Mouse (Mus musculus): ENCODE measurements at regions not wholly inside any gene's neighbourhood (a gene's known extent, or its start where the extent isn't known, plus 50 kb on each side); places are given as distances from the start of the nearest gene placed in this dataset.

GRCm38 (mm10) chr3:63638572-63638971 lies 154.9 kb upstream of the Gm34302 start:
- DNase-seq (ENCODE audit: low spot score in 2 of 2) = no peak

GRCm38 (mm10) chr3:63637913-63638312 lies 154.2 kb upstream of the Gm34302 start:
- no peak for DNase-seq (ENCODE audit: low spot score in 2 of 2)

DNA sequence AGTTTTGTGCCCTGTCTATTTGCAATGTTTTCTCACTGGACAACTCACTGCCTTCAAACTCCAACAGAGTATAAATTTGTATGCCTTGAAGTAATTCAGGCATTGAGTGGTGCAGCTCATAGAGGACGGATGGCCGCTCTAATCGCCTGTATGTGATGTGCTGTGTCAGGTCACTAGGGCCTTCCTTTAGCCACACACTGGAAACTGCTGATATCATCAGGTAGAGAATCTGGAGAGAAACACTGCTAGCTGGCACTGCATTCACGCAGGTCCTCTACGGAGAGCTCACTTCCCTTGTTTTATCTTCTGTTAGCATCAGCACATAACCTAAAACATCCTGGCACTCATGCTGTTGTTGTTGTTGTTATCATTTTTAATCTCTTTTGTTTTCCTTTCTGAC lies 144.0 kb upstream of the Gm34302 start:
- no peak for DNase-seq (ENCODE audit: low spot score in 2 of 2)

DNA sequence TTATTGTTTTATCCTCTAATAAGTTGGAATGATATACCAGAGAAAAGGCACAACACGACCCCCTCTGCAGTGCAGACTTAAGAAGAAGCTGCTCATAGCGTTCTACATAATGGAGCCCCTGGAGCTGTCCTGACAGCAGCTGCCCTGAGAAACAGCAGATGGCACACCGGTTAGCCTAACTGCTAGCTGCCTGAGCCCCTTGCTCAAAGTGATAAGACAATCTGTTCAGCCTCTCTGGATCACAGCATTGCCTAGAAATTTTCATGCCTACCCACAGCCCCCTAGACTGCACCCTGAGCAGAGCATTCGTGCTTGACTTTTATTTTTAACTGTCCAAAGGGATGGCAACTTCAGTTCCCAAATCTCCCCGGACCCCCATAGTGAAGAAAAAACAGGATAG lies 132.4 kb upstream of the Gm34302 start:
- DNase-seq (ENCODE audit: low spot score in 2 of 2) = no peak

DNA sequence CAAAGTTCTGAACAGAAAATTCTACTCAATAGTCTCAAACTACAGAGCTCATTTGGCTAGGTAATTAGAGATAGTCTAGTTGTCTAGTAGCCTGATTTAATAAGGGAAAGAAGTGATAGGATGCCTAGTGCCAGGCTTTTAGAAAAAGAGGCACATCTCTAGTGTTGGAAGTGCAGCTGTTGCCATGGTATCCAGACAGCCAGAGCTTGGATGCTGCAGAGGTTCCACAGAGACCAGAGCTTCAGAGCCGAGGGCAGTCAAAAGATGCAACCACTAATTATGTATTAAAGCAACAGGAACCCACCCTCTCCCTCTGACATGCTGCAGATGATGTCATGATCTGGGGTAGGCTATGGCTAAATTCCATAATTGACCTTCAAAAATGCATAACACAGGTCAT lies 130.0 kb upstream of the Gm34302 start:
- peak in 1 of 2 experiments; percentile 12 for DNase-seq (ENCODE audit: low spot score in 2 of 2)

DNA sequence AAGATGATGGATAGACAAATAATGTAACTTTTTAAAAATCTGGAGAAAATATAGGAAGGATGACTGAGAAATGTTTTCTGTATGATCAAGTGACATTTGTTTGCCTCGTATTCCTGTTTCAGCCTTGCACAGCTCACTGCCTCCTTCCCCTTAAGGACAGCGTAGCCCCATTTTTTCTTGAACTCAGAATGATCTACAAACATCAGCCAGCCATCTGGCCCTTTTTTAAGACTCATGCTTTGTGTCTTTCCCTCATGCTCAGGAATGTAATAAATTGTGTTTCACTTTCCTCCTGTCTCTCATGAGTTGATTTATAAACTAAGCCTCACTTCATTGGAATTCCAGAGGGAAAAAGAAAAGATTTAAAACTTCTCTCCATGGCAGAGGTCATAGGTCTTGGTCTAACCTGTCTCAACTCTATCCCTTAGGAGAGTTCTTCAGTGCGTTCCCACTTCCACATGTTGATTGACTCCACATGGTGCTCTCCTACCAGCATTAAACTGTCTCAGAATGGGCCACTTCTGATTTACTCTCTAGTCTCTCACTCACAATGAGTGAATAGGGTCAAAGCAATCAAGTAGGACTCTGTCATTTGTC lies 129.2 kb upstream of the Gm34302 start:
- no peak for DNase-seq (ENCODE audit: low spot score in 2 of 2)

- DNase-seq (ENCODE audit: low spot score in 2 of 2) = no peak
Measured at GRCm38 (mm10) chr3:63610113-63610919, 126.6 kb upstream of the Gm34302 start.

DNA sequence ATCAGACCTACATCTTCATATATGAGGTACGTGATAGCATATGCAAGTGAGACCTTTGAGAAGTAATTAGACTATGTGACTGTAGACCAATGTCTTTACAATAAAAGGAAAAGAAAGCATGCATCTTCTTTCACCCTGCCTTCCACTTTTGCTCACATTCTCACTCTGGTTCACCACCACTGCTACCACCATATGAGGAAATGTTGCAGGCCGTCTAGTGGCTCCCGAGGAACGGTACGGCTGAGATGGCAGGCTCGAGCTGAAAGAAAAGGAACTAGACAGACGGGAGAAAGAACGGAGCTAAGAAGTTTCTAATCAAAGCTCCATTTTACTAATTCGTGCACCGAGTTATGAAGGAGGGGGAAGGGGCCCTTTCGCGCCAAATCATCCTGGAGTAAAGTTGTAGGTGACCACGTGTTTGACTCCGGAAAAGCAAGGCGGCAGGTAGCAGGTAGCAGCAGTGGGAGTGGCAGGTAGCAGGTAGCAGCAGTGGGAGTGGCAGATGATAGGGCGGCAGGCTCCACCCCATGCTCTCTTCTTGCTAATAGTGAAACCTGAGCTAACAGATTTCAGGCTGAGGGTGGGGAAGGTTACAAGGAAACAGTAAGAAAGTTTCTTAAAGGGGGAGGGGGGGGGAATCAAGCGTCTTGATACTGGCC lies 125.9 kb upstream of the Gm34302 start:
- DNase-seq (ENCODE audit: low spot score in 2 of 2) = no peak

DNA sequence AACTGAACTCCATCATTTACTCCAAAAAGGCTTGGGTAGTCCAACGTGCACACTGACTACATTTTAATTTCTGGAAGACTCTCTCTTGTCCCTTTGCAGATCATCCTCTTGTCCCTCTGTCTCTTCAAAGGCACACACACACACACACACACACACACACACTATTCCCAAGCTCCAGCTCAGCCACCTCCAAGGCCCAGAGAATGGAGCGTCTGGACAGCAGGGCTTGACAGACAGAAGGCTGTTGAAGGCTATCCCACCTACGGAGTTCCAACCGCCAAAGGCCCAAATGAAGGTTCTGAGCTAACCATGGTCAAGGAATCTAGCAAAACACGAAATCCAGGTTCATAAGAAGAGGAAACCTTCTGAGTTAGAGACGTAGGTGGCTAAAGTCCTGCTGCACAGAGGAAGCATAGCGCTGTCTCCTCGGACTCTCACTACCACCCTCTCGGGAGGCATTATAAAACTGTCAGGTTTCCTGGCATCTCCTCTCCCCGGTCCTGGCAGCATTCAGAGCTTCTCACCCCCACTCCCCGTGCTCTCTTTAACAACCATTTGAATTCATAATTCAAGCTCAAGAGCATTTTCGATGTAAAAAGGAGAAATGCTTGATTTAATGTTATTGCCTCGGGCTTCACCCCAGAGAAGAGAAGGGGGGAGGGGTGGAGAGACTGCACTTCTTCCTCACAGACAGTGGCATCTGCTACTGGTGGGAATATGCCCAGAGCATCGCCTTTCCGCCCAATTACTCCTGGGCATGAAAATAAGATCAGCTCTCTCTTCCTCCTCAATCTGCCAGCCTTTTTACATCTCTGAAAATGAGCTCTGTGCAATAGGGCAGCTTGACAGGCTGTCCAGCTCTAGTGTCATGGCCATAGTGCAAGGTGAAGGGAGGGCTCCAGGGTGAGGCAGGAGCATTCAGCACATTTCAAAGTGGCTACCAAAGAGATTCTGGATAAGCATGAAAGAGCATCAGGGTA lies 99.3 kb upstream of the Gm34302 start:
- no peak for DNase-seq (ENCODE audit: low spot score in 2 of 2)

DNA sequence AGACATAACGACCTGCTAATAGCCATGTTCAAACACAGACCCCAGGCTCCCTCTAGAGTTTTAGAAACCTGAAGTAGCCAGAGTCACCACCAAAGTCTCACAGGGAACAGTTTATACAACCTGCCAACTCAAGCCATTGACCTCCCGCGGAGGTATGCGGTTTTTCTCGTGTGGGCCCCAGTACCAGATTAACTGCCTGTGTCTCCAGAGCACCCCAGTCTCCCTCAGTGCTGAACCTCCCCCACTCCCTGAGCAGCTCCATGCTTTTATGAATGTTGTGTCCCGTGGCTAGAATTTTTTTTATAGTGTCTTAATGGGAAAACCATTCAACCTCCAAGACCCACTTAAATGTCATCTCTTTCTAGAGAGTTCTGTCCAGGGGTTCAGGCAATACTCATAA lies 98.5 kb upstream of the Gm34302 start:
- DNase-seq (ENCODE audit: low spot score in 2 of 2) = no peak

GRCm38 (mm10) chr3:63570607-63571353 lies 87.1 kb upstream of the Gm34302 start:
- DNase-seq (ENCODE audit: low spot score in 2 of 2) = peak; percentile 62 to 78

GRCm38 (mm10) chr3:63570082-63570481 lies 86.4 kb upstream of the Gm34302 start:
- DNase-seq (ENCODE audit: low spot score in 2 of 2) = no peak

GRCm38 (mm10) chr3:63569004-63569596 lies 85.4 kb upstream of the Gm34302 start:
- no peak for DNase-seq (ENCODE audit: low spot score in 2 of 2)

- no peak for DNase-seq (ENCODE audit: low spot score in 2 of 2)
Measured at GRCm38 (mm10) chr3:63567726-63568125, 84.0 kb upstream of the Gm34302 start.

DNA sequence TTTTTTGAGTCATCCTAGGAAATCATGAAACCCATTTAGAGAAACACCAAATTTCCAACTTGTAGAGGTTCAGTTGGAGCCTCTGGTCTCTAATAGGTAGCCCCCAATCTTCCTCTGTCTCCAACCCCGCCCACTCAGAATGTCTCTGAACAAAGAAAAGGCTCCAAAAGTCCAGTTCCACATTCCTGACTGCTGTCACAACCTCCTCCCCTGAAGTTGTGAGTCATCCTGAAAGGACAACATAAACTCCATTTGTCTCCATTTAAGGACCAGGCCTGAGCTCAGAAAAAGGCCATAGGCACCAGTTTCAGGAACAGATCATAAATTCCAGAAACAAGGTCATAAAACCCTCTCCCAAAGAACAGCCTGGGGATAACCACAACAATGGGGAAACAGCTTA lies 79.4 kb upstream of the Gm34302 start:
- no peak for DNase-seq (ENCODE audit: low spot score in 2 of 2)

- no peak for DNase-seq (ENCODE audit: low spot score in 2 of 2)
Measured at GRCm38 (mm10) chr3:63562532-63562931, 78.9 kb upstream of the Gm34302 start.

- no peak for DNase-seq (ENCODE audit: low spot score in 2 of 2)
Measured at GRCm38 (mm10) chr3:63560745-63561151, 77.1 kb upstream of the Gm34302 start.

- no peak for DNase-seq (ENCODE audit: low spot score in 2 of 2)
Measured at GRCm38 (mm10) chr3:63556741-63557140, 73.1 kb upstream of the Gm34302 start.

DNA sequence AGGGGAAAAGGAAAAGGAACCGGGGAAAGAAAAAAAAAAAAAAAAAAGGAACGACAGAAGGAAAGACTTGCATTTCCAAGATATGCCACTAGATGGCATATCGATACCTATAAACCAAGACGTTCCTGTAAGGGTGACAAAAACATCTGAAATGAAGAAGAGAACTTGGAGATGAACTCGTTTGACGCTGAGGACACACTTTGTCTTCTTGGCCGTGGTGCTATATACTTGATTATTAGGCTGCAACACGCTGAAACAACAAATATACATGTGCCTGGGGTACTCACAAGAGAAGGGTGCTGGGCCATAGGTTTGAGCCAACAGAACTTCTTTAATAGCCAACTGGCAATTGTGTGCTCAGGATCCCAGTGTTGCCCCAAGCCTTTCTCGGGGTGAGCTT lies 71.2 kb upstream of the Gm34302 start:
- peak in 1 of 2 experiments; percentile 7 for DNase-seq (ENCODE audit: low spot score in 2 of 2)

DNA sequence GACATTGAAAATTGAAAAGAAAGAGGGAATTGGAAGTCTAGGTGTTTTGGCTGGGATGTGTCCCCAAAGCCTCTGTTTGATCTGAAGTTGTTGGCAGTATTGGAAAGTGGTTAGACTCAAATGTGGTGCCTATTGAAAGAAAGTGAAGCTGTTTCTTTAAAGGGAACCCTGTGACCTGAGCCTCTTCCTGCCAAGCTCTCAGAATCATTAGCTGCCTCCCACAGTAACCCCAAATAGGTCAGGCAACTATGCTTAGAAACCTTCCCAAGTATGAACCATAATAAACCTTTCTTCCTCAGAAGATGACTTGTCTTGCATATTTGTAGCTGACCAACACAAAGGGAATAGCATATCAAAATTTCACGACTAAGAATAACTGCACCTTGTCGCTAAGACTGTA lies 69.7 kb upstream of the Gm34302 start:
- DNase-seq (ENCODE audit: low spot score in 2 of 2) = no peak

DNA sequence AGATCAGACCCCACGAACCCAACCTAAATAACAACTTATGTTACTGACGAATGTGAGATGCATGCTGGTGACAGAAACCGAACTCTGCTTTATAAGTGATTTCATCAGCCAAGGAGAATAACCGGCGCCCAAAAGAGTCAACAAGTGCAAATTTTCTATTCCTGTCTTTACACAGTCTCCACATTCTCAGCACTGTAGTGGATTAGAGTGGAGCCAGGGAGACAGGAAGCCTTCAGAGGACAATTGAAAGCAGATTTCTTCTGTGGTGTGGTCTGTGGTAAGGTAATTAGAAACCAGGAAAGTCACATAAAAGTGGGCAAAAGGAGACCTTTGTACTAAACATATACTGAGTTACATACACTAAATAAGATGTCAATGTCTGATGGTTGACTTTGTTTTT lies 68.0 kb upstream of the Gm34302 start:
- no peak for DNase-seq (ENCODE audit: low spot score in 2 of 2)

Data from frontal cortex, postnatal 10 days (tissue).